Mouse (Mus musculus): ENCODE measurements around the gene Miox. TPM values are rescaled to one million over a fixed set of nuclear protein-coding genes. Genes with fewer than 3 reads are reported as not detected.

The Miox gene
- polyA plus RNA-seq, 1 experiment from 2014 or later: not detected

DNA sequence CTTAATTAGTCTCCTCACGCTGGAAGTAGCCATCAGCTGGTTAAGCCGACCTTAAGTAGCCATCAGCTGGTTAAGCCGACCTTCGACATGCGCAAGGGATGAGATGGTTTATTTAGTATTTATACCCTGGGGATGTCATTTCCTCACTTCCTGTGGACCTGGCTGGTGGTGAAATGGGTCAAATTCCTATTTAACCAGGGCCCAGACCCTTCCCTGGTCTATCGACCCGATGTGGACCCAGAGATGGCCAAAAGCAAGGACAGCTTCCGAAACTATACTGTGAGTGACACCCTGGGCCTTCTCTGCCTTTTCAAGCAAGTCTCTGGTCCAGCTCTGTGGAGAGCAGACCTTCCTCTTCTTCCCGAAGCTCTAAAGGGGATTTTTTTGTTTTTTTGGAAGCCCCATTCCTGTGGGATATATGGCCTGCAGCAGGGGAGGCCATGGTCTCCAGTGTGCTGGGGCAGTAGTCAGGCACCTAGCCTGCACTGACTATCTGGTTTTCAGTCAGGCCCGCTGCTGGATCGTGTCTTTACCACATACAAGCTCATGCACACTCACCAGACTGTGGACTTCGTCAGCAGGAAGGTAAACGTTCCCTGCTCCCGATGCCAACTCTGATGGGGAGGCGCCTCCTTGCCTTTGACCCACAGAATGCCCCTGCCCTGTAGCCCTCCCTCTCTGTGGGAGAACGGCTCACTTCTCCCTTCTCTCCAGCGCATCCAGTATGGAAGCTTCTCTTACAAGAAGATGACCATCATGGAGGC, 758 bp downstream of the Miox start:
- no peak for DNase-seq (ENCODE audit: low spot score)
- Histone ChIP-seq H3K4me1 (replicated peaks; ENCODE audit: control insufficient read depth, insufficient read depth) (no peaks in the 10 kb centered on the region), H3K27me3 (ENCODE audit: control insufficient read depth, insufficient read depth, low read length) (no peaks in the 10 kb centered on the region), H3K4me2 (replicated peaks; ENCODE audit: low read depth) (no peak overlapping the region), H3K9ac (ENCODE audit: low read length) (no peak overlapping the region), H3K27ac (replicated peaks) (no peak overlapping the region), H3K36me3 (ENCODE audit: control insufficient read depth, insufficient read depth, low read length) (no peaks in the 10 kb centered on the region), H3K4me3 (ENCODE audit: low read depth, low read length) (no peak overlapping the region), H3K9me3 (ENCODE audit: control insufficient read depth, low read length) (no peaks in the 10 kb centered on the region)
- WGBS: 77% methylated on average over 17 of the region's 17 CpGs
- no peak for ATAC-seq (ENCODE audit: low FRiP score, low TSS enrichment)
- TF ChIP-seq CTCF (IDR thresholded peaks at IDR 0.05; ENCODE audit: low read depth): no peak
- TF ChIP-seq EP300 (optimal IDR thresholded peaks at IDR 0.05): no peak

DNA sequence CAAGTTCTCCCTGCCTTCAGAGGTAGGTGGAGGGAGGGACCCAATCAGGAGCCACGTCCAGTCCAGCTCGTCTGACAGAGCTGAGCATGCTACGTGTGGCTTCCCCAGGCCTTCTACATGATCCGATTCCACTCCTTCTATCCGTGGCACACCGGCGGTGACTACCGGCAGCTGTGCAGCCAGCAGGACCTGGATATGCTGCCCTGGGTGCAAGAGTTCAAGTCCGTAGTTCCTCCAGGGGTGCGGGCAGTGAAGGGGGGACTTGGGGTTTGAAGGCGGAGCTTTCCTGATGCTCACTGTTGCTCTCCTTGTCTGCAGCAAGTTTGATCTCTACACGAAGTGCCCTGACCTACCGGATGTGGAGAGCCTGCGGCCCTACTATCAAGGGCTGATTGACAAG, 2.2 kb downstream of the Miox start:
- 85% methylated on average over 14 of the region's 14 CpGs for WGBS
- no peak for TF ChIP-seq EP300 (optimal IDR thresholded peaks at IDR 0.05)
- TF ChIP-seq CTCF (IDR thresholded peaks at IDR 0.05; ENCODE audit: low read depth): no peak
- ATAC-seq (ENCODE audit: low FRiP score, low TSS enrichment) (no peak), DNase-seq (ENCODE audit: low spot score) (no peak)
- Histone ChIP-seq H3K36me3 (ENCODE audit: control insufficient read depth, insufficient read depth, low read length) (no peaks in the 10 kb centered on the region), H3K27me3 (ENCODE audit: control insufficient read depth, insufficient read depth, low read length) (no peaks in the 10 kb centered on the region), H3K27ac (replicated peaks) (no peak overlapping the region), H3K4me3 (ENCODE audit: low read depth, low read length) (no peak overlapping the region), H3K9me3 (ENCODE audit: control insufficient read depth, low read length) (no peaks in the 10 kb centered on the region), H3K4me2 (replicated peaks; ENCODE audit: low read depth) (no peak overlapping the region), H3K9ac (ENCODE audit: low read length) (no peak overlapping the region), H3K4me1 (replicated peaks; ENCODE audit: control insufficient read depth, insufficient read depth) (no peaks in the 10 kb centered on the region)

DNA sequence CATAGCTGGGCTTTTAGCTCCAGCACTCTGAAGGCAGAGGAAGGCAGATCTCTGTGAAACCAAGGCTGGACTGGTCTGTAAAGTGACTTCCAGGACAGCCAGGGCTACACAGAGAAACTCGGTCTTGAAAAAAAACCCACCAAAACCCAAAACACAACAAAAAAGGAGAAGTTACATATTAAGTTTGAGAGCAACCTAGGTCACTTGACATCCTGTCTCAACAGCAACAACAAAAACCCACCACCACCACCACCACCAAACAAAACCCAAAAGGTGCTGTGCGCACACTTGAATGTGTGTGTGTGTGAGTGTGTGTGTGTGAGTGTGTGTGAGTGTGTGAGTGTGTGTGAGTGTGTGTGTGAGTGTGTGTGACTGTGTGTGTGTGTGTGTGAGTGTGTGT, 5.5 kb downstream of the Miox start:
- Histone ChIP-seq H3K9me3 (ENCODE audit: control insufficient read depth, low read length) (no peaks in the 10 kb centered on the region), H3K36me3 (ENCODE audit: control insufficient read depth, insufficient read depth, low read length) (no peaks in the 10 kb centered on the region), H3K4me1 (replicated peaks; ENCODE audit: control insufficient read depth, insufficient read depth) (no peaks in the 10 kb centered on the region), H3K4me2 (replicated peaks; ENCODE audit: low read depth) (no peak overlapping the region), H3K9ac (ENCODE audit: low read length) (no peak overlapping the region), H3K27ac (replicated peaks) (no peak overlapping the region), H3K4me3 (ENCODE audit: low read depth, low read length) (no peak overlapping the region), H3K27me3 (ENCODE audit: control insufficient read depth, insufficient read depth, low read length) (no peaks in the 10 kb centered on the region)
- 81% methylated on average over 2 of the region's 2 CpGs for WGBS
- DNase-seq (ENCODE audit: low spot score): no peak
- ATAC-seq (ENCODE audit: low FRiP score, low TSS enrichment): no peak
- TF ChIP-seq EP300 (optimal IDR thresholded peaks at IDR 0.05): no peak
- TF ChIP-seq CTCF (IDR thresholded peaks at IDR 0.05; ENCODE audit: low read depth): no peak

DNA sequence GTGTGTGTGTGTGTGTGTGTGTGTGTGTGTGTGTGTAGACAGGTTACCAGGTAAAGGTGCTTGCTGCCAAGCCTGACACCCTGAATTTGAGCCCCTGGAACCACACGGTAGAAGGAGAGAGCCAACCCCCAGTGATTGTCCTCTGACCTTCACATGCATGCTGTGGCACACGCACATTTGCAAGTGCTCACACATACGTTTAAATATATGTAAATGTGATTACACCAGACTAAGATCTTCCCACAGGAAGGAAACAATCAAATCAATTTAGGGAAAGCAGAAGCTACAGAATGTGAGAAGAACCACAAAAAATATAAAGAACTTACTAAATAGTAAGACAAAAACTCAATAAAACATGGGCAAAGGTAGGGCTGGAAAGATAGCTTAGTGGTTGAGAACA, 5.9 kb downstream of the Miox start:
- Histone ChIP-seq H3K4me1 (replicated peaks; ENCODE audit: control insufficient read depth, insufficient read depth) (no peaks in the 10 kb centered on the region), H3K4me2 (replicated peaks; ENCODE audit: low read depth) (no peak overlapping the region), H3K4me3 (ENCODE audit: low read depth, low read length) (no peak overlapping the region), H3K9me3 (ENCODE audit: control insufficient read depth, low read length) (no peaks in the 10 kb centered on the region), H3K27me3 (ENCODE audit: control insufficient read depth, insufficient read depth, low read length) (no peaks in the 10 kb centered on the region), H3K27ac (replicated peaks) (no peak overlapping the region), H3K36me3 (ENCODE audit: control insufficient read depth, insufficient read depth, low read length) (no peaks in the 10 kb centered on the region), H3K9ac (ENCODE audit: low read length) (no peak overlapping the region)
- TF ChIP-seq CTCF (IDR thresholded peaks at IDR 0.05; ENCODE audit: low read depth) (no peak), EP300 (optimal IDR thresholded peaks at IDR 0.05) (no peak)
- no peak for DNase-seq (ENCODE audit: low spot score)
- ATAC-seq (ENCODE audit: low FRiP score, low TSS enrichment): no peak
- 69% methylated on average over 3 of the region's 3 CpGs for WGBS

DNA sequence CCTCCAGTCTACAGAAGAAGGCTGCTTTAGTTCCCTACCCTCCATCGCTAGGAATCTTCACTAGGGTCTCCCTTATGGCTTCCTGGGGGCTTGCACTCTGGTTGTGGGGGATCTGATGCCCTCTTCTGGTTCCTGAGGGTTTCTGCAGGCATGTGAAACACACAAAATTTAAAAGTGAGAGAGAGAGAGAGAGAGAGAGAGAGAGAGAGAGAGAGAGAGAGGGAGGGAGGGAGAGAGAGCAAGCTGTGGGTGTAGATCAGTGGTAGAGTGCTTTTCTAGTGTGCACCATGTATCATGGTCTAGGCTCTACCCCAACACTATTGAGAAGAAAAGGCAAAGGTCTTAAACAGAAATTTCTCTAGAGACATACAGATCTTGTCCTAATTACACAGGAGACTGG, 7.5 kb downstream of the Miox start:
- Histone ChIP-seq H3K4me1 (replicated peaks; ENCODE audit: control insufficient read depth, insufficient read depth) (no peaks in the 10 kb centered on the region), H3K9me3 (ENCODE audit: control insufficient read depth, low read length) (no peaks in the 10 kb centered on the region), H3K9ac (ENCODE audit: low read length) (no peak overlapping the region), H3K4me3 (ENCODE audit: low read depth, low read length) (no peak overlapping the region), H3K4me2 (replicated peaks; ENCODE audit: low read depth) (no peak overlapping the region), H3K27ac (replicated peaks) (no peak overlapping the region), H3K27me3 (ENCODE audit: control insufficient read depth, insufficient read depth, low read length) (no peaks in the 10 kb centered on the region), H3K36me3 (ENCODE audit: control insufficient read depth, insufficient read depth, low read length) (no peaks in the 10 kb centered on the region)
- TF ChIP-seq EP300 (optimal IDR thresholded peaks at IDR 0.05) (no peak), CTCF (IDR thresholded peaks at IDR 0.05; ENCODE audit: low read depth) (peak; percentile 25; the same call in 1 of the 2 replicates)
- no peak for ATAC-seq (ENCODE audit: low FRiP score, low TSS enrichment)
- DNase-seq (ENCODE audit: low spot score): no peak
- WGBS: 48% methylated on average over 1 of the region's 1 CpGs

DNA sequence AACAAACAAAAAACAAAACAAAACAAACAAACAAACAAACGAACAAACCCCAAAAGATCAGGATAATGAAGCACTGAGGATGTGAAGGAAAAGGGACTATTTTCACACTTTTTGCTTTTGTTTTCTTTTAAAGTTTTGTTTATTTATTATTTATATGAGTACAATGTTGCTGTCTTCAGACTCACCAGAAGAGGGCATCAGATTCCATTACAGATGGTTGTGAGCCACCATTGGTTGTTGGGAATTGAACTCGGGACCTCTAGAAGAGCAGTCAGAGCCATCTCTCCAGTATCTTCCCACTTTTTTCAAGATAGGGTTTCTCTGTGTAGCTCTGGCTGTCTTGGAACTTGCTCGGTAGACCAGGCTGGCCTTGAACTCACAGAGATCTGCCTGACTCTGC, 9.1 kb downstream of the Miox start:
- Histone ChIP-seq H3K4me3 (ENCODE audit: low read depth, low read length) (no peak overlapping the region), H3K27me3 (ENCODE audit: control insufficient read depth, insufficient read depth, low read length) (no peaks in the 10 kb centered on the region), H3K9me3 (ENCODE audit: control insufficient read depth, low read length) (no peaks in the 10 kb centered on the region), H3K4me2 (replicated peaks; ENCODE audit: low read depth) (no peak overlapping the region), H3K27ac (replicated peaks) (no peak overlapping the region), H3K4me1 (replicated peaks; ENCODE audit: control insufficient read depth, insufficient read depth) (no peaks in the 10 kb centered on the region), H3K9ac (ENCODE audit: low read length) (no peak overlapping the region), H3K36me3 (ENCODE audit: control insufficient read depth, insufficient read depth, low read length) (no peaks in the 10 kb centered on the region)
- 82% methylated on average over 3 of the region's 3 CpGs for WGBS
- ATAC-seq (ENCODE audit: low FRiP score, low TSS enrichment): no peak
- TF ChIP-seq EP300 (optimal IDR thresholded peaks at IDR 0.05) (no peak), CTCF (IDR thresholded peaks at IDR 0.05; ENCODE audit: low read depth) (peak; percentile 40)
- DNase-seq (ENCODE audit: low spot score): no peak
